Mouse (Mus musculus): Measurements from ENCODE around the gene Gm21776. TPM values are rescaled to one million over a fixed set of nuclear protein-coding genes. Genes with fewer than 3 reads are reported as not detected.
"Not testable (repeated sequence)": the region's sequence is repeated elsewhere in the genome, so short reads cannot be mapped to it uniquely, and the experiment has no call there.

Gene Gm21776
- polyA plus RNA-seq (2014; fragmentation: Nextera tagmentation; extraction: Ambion mirVana), result not detected in 2 replicates

GRCm38 (mm10) chrY:76378362-76378761 is at the start of gene Gm21776:
Gene Gm21776 (plus strand): TSS chrY:76378662.
- not testable (repeated sequence) for H3K9me3 ChIP-seq (ENCODE audit: control insufficient read depth, low read length); ATAC-seq (replicated peaks; ENCODE audit: low FRiP score, low TSS enrichment, low read depth); DNase-seq (ENCODE audit: low spot score); H3K36me3 ChIP-seq (ENCODE audit: control insufficient read depth, insufficient read depth, low read length); H3K4me1 ChIP-seq (replicated peaks; ENCODE audit: control insufficient read depth, insufficient read depth, low read length); H3K27me3 ChIP-seq (replicated peaks; ENCODE audit: control insufficient read depth, insufficient read depth, low read length); H3K4me3 ChIP-seq (ENCODE audit: low read depth, low read length); H3K4me2 ChIP-seq (ENCODE audit: low read length); H3K27ac ChIP-seq (ENCODE audit: low read depth); H3K9ac ChIP-seq (ENCODE audit: low read length)
- no CpG with 5 or more reads among the region's 3 CpGs for WGBS

Measured in intestine, embryonic 14.5 days (tissue).